Mouse (Mus musculus) stomach, embryonic 15.5 days (tissue): ENCODE measurements around the gene Bcat1. TPM values are rescaled to one million over a fixed set of nuclear protein-coding genes. Genes with fewer than 3 reads are reported as not detected.
A peak's percentile ranks its signal among the peaks of the same experiment; 100 is the strongest.
"Not testable (repeated sequence)": the region's sequence is repeated elsewhere in the genome, so short reads cannot be mapped to it uniquely, and the experiment has no call there.

Experiments
- ATAC-seq: fragments of 200-750 bp; cut with Nextera tagmentation; 2 replicates; pipeline ENCODE4 v1.8.0; 2017; ENCODE audit warnings: low read depth, moderate number of reproducible peaks, moderate TSS enrichment; ENCODE audit not compliant: insufficient read depth, low FRiP score
- H3K27ac ChIP-seq: fragments of 300-500 bp; sonication (generic); 2 replicates; pipeline ENCODE4 v1.5.1; 2015; ENCODE audit warnings: mild to moderate bottlenecking, inconsistent platforms
- H3K27me3 ChIP-seq: fragments of 300-500 bp; sonication (generic); replicated peaks from 2 replicates; pipeline ENCODE4 v1.6.1; 2015; ENCODE audit warnings: inconsistent platforms
- H3K36me3 ChIP-seq: fragments of 300-500 bp; sonication (generic); 2 replicates; pipeline ENCODE4 v1.6.1; 2015; ENCODE audit warnings: inconsistent platforms
- H3K4me1 ChIP-seq: fragments of 300-500 bp; sonication (generic); 2 replicates; pipeline ENCODE4 v1.6.1; 2015; ENCODE audit warnings: inconsistent platforms
- H3K4me2 ChIP-seq: fragments of 300-500 bp; sonication (generic); 2 replicates; pipeline ENCODE4 v1.6.1; 2015; ENCODE audit warnings: mild to moderate bottlenecking, inconsistent platforms
- H3K4me3 ChIP-seq: fragments of 300-500 bp; sonication (generic); replicated peaks from 2 replicates; pipeline ENCODE4 v1.5.1; 2015; ENCODE audit warnings: inconsistent platforms
- H3K9ac ChIP-seq: fragments of 300-500 bp; sonication (generic); 2 replicates; pipeline ENCODE4 v1.6.1; 2015; ENCODE audit warnings: inconsistent platforms
- H3K9me3 ChIP-seq: fragments of 300-500 bp; sonication (generic); 2 replicates; pipeline ENCODE4 v1.6.1; 2016; ENCODE audit warnings: inconsistent platforms
- WGBS: fragments of 180-500 bp; shearing (Covaris S2); methylation state at CpG from one replicate; pipeline ENCODE4 v1.1.7; 2015; 5-methylcytosine and 5-hydroxymethylcytosine counted together
- polyA plus RNA-seq: library from polyadenylated mRNA; unstranded; fragments of >200 nt; fragmentation: Nextera tagmentation; extraction: Ambion mirVana; gene quantifications from 2 replicates; pipeline ENCODE4 v1.2.1, GENCODE M21; 2015

Gene Bcat1
- polyA plus RNA-seq, 1 experiment from 2014 or later: 11.8 TPM

DNA sequence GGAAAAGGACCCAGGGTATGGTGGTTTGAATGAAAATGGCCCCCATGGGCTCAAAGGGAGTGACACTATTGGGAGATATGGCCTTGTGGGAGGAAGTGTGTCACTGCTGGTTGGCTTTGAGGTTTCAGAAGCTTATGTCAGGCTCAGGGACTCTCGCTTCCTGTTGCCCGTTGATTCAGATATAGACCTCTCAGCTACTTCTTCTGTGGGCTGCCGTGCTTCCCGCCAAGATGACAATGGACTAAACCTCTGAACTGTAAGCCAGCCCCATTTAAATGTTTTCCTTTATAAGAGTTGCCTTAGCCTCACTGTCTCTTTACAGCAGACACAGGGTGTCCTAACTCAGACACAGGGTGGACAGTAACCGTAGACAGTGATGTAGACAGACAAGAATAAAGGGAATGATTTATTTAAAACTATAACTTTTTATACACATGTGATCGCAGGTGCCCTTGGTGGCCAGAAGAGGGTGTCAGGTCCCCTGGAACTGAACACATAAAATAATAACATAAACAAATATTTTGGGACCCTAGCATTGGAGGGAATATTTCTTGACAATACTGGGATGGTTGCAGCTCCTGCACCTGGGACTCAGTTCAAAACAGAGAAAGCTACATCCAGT, 39.6 kb upstream of the Bcat1 start, which contains the start of gene Lrmp:
Lrmp (plus strand) TSS at position 178 of the 622 bp plus-strand sequence.
- ATAC-seq: no peak
- no peaks in the 10 kb centered on the region for H3K36me3 ChIP-seq
- H3K27me3 ChIP-seq: no peaks in the 10 kb centered on the region
- H3K9me3 ChIP-seq: no peaks in the 10 kb centered on the region
- H3K9ac ChIP-seq: no peak within 1 kb of the TSS
- peak within 1 kb of the TSS; percentile 35; the same call in 1 of the 2 replicates for H3K27ac ChIP-seq
- H3K4me2 ChIP-seq: no peak within 1 kb of the TSS
- H3K4me3 ChIP-seq: no peak within 1 kb of the TSS
- H3K4me1 ChIP-seq: peaks cover 8% of the 10 kb centered on the region; the same call in 1 of the 2 replicates
- WGBS: 64% methylated on average over 6 of the region's 6 CpGs

DNA sequence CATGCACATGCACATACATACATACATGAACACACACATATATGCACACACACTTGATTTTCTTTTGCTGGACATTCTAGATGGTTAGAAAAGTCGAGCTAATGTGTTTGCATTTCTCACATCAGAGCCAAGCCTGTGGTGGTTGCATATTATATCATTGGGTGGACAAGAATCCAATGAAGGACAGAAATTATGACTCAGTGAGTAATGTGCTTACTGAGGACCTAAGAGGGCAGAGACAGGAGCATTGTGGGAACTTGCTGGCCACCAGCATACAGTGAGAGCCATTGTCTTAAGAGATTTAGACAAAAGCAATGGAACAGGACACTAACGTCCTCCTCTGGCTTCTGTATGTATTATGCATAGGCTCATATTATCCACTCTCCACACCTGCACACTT, 38.6 kb upstream of the Bcat1 start:
- peaks cover 8% of the 10 kb centered on the region; the same call in 1 of the 2 replicates for H3K4me1 ChIP-seq
- no peak overlapping the region for H3K27ac ChIP-seq
- H3K9me3 ChIP-seq: no peaks in the 10 kb centered on the region
- no peaks in the 10 kb centered on the region for H3K36me3 ChIP-seq
- H3K9ac ChIP-seq: no peak overlapping the region
- no peaks in the 10 kb centered on the region for H3K27me3 ChIP-seq
- 76% methylated on average over 2 of the region's 2 CpGs for WGBS
- H3K4me3 ChIP-seq: no peak overlapping the region
- no peak overlapping the region for H3K4me2 ChIP-seq
- no peak for ATAC-seq

DNA sequence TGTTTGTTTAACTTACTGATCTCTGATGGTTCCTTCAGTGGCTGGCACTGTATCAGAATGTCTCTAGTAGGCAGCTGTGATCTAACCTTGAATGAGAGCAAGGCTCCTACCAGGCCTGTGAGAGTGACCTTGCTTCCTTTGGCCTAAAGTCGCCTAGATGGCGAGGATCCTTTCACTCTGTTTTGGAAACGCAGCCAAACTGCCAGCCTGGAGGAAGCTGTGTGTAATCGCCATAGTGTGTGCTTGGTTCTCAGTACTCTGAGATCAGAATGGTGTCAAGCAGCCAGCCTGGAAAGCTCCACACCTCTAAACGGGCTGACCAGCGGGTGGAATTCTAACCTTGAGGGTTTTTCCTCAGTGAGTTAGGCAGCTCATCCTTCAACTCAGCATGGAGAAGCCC, 36.9 kb upstream of the Bcat1 start:
- Histone ChIP-seq H3K9me3 (no peaks in the 10 kb centered on the region), H3K27ac (no peak overlapping the region), H3K9ac (no peak overlapping the region), H3K4me1 (peaks cover 8% of the 10 kb centered on the region; the same call in 1 of the 2 replicates), H3K36me3 (no peaks in the 10 kb centered on the region), H3K27me3 (no peaks in the 10 kb centered on the region), H3K4me3 (no peak overlapping the region), H3K4me2 (no peak overlapping the region)
- WGBS: 59% methylated on average over 6 of the region's 6 CpGs
- no peak for ATAC-seq

DNA sequence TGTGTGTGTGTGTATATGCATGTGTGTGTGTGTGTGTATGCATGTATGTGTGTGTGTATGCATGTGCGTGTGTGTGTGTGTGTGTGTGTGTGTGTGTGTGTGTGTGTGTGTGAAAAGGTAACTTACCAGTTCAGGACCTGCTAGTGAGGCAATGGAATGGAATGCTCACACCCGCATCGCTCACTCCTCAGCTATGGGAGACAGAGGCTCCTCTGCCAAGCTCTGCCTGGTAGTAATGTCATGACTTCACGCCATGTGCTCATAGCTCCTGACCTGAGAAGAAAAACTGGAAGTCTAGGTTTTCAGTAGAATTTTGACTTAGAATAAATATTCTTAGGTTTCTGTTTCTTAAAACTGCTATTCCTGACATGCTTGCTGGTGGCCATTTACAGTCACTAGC, 34.8 kb upstream of the Bcat1 start:
- no peaks in the 10 kb centered on the region for H3K36me3 ChIP-seq
- 93% methylated on average over 3 of the region's 4 CpGs for whole genome bisulfite sequencing
- ATAC-seq: no peak
- H3K9me3 ChIP-seq: no peaks in the 10 kb centered on the region
- no peaks in the 10 kb centered on the region for H3K4me1 ChIP-seq
- H3K27ac ChIP-seq: no peak overlapping the region
- no peak overlapping the region for H3K9ac ChIP-seq
- no peaks in the 10 kb centered on the region for H3K27me3 ChIP-seq
- no peak overlapping the region for H3K4me2 ChIP-seq
- no peak overlapping the region for H3K4me3 ChIP-seq

GRCm38 (mm10) chr6:145106163-145106842, 30.3 kb upstream of the Bcat1 start:
- Histone ChIP-seq H3K4me3 (no peak overlapping the region), H3K36me3 (no peaks in the 10 kb centered on the region), H3K9ac (no peak overlapping the region), H3K4me2 (no peak overlapping the region), H3K27me3 (no peaks in the 10 kb centered on the region), H3K27ac (no peak overlapping the region), H3K9me3 (no peaks in the 10 kb centered on the region), H3K4me1 (no peaks in the 10 kb centered on the region)
- 92% methylated on average over 5 of the region's 6 CpGs for WGBS
- ATAC-seq: no peak

DNA sequence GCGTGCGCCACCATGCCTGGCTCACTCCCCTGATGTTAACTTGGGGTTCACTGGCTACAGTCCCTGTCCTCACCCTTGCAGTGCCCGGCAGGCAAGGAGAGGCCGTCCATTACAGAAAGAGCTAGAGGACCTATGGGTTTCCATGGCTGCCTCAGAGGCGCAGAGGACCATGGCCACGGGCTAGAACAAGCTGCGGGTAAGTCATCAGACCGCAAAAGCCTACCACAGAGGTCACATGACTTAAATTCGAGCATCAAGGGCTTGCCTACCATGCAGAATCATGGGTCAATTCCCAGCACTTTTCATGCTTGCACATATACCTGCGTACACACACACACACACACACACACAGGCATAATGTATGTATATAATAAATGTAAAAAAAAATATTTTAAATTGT, 29.5 kb upstream of the Bcat1 start:
- 91% methylated on average over 10 of the region's 10 CpGs for WGBS
- no peak overlapping the region for H3K27ac ChIP-seq
- H3K27me3 ChIP-seq: no peaks in the 10 kb centered on the region
- no peak overlapping the region for H3K4me3 ChIP-seq
- H3K4me2 ChIP-seq: no peak overlapping the region
- ATAC-seq: no peak
- no peak overlapping the region for H3K9ac ChIP-seq
- H3K4me1 ChIP-seq: no peaks in the 10 kb centered on the region
- H3K9me3 ChIP-seq: no peaks in the 10 kb centered on the region
- no peaks in the 10 kb centered on the region for H3K36me3 ChIP-seq

GRCm38 (mm10) chr6:145104241-145104939, 28.4 kb upstream of the Bcat1 start:
- Histone ChIP-seq H3K9me3 (no peaks in the 10 kb centered on the region), H3K27me3 (no peaks in the 10 kb centered on the region), H3K9ac (no peak overlapping the region), H3K4me3 (no peak overlapping the region), H3K4me1 (no peaks in the 10 kb centered on the region), H3K36me3 (no peaks in the 10 kb centered on the region), H3K4me2 (no peak overlapping the region), H3K27ac (no peak overlapping the region)
- 68% methylated on average over 10 of the region's 10 CpGs for WGBS
- ATAC-seq: no peak

DNA sequence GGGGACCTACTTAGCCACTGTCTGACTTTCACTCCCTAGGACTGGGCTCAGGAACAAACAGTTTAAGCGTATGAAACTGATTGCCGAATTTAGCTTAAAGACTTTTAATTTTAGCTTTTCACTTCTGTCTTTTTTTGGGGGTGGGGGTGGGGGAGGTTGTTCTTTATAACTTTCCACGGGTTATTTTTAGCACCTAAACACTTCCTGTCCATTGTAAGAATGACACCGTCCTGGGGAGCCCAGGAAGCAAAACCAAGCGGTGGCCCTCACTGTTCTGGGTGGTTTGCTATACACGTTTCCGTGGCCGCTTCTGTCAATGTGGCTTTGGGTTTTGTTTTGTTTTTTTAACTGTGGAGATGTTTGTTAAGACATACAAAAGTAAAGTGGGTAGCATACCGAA, 24.9 kb upstream of the Bcat1 start:
- Histone ChIP-seq H3K9ac (no peak overlapping the region), H3K4me1 (no peaks in the 10 kb centered on the region), H3K27ac (no peak overlapping the region), H3K4me2 (no peak overlapping the region), H3K9me3 (no peaks in the 10 kb centered on the region), H3K4me3 (no peak overlapping the region), H3K36me3 (no peaks in the 10 kb centered on the region), H3K27me3 (no peaks in the 10 kb centered on the region)
- ATAC-seq: no peak
- 69% methylated on average over 9 of the region's 9 CpGs for WGBS

GRCm38 (mm10) chr6:145094431-145094830, 18.4 kb upstream of the Bcat1 start:
- ATAC-seq: no peak
- no peaks in the 10 kb centered on the region for H3K9me3 ChIP-seq
- WGBS: 74% methylated on average over 4 of the region's 4 CpGs

DNA sequence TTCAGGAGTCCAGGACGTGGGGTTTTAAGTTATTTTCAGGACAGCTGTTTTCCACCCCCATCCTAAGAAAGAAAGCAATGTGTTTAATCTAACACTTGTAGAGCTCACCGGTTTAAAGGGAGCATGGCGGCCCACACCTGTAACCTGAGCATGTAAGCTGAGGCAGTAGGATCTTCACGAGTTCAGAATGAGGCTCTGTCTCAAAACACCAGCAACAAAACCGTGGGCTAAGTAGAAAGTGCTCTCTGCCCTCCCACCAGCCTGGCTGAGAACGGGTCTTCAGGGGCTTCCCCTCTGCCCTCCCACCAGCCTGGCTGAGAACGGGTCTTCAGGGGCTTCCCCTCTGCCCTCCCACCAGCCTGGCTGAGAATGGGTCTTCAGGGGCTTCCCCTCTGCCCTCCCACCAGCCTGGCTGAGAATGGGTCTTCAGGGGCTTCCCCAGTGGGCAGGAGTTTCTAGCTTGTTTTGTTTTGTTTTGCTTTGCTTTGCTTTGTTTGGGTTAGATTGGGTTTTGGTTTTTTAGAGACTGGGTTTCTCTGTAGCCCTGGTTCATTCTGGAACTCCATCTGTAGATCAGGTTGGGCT, 17.1 kb upstream of the Bcat1 start:
- H3K4me3 ChIP-seq, H3K9ac ChIP-seq, H3K9me3 ChIP-seq, H3K27ac ChIP-seq, H3K4me2 ChIP-seq, H3K4me1 ChIP-seq, H3K27me3 ChIP-seq, H3K36me3 ChIP-seq, ATAC-seq: not testable (repeated sequence)
- 60% methylated on average over 7 of the region's 7 CpGs for WGBS

More at GRCm38 (mm10) chr6:145094431-145094830, 18.4 kb upstream of the Bcat1 start:
- Histone ChIP-seq H3K36me3 (no peaks in the 10 kb centered on the region), H3K27ac (no peak overlapping the region), H3K9ac (no peak overlapping the region), H3K27me3 (no peaks in the 10 kb centered on the region), H3K4me1 (no peaks in the 10 kb centered on the region), H3K4me2 (no peak overlapping the region), H3K4me3 (no peak overlapping the region)

DNA sequence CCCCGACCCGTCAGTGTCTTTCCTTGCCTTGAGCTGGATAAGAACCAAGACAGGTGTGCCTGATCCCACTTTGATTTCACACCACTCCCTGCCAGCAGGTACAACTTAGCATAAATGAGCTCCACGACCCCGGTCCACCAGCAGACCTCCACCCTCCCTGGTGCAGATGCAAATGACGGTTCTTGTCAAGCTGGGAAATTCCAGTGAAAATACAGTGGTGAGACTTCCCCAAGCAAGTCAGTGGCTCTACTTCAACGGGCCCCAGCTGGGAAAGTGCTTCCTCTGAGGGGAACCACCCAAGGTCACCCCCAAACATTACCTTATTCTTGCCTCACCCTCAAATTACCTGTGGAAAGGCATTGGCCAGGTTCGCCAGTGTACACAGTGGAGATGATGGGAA, 16.0 kb upstream of the Bcat1 start:
- 75% methylated on average over 7 of the region's 7 CpGs for WGBS
- no peak overlapping the region for H3K9ac ChIP-seq
- H3K27ac ChIP-seq: no peak overlapping the region
- no peaks in the 10 kb centered on the region for H3K9me3 ChIP-seq
- no peaks in the 10 kb centered on the region for H3K36me3 ChIP-seq
- no peak for ATAC-seq
- H3K4me3 ChIP-seq: no peak overlapping the region
- no peaks in the 10 kb centered on the region for H3K4me1 ChIP-seq
- no peaks in the 10 kb centered on the region for H3K27me3 ChIP-seq
- no peak overlapping the region for H3K4me2 ChIP-seq

DNA sequence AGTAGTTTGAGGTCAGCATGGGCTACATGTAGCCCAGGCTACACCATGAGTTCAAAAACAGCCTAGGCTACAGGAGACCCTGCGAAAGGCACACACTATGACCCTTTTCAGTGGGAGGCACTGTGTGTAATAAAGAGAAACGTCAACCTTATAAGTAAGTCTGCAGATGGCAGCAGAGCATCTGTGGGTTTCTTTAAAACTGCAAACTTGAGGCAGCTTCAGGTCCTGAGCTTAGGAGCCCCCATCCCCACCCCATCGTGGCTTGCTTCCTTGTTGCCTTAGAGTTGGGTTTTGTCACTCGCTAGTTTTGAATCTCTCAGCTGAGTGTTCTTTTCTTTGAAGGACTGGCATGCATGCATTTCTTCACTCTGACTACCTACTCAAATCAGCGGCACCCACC, 14.9 kb upstream of the Bcat1 start:
- Histone ChIP-seq H3K27ac (no peak overlapping the region), H3K9ac (no peak overlapping the region), H3K27me3 (no peaks in the 10 kb centered on the region), H3K4me2 (no peak overlapping the region), H3K36me3 (no peaks in the 10 kb centered on the region), H3K9me3 (no peaks in the 10 kb centered on the region), H3K4me1 (no peaks in the 10 kb centered on the region), H3K4me3 (no peak overlapping the region)
- no peak for ATAC-seq
- WGBS: 68% methylated on average over 5 of the region's 5 CpGs
